Mouse (Mus musculus) kidney, postnatal 25 days (tissue): ENCODE data around the gene Samd4b.

Source experiments
- DNase-seq, 2 experiments: peaks; one replicate each; pipeline ENCODE4 v3.0.0; 2021; ENCODE audit warnings: mixed read lengths in 2 of 2

Gene Samd4b

GRCm38 (mm10) chr7:28444344-28444974 lies 153.5 kb downstream of the Samd4b start:
- DNase-seq, result no peak

GRCm38 (mm10) chr7:28442688-28443087 lies 155.3 kb downstream of the Samd4b start:
- no peak for DNase-seq

GRCm38 (mm10) chr7:28441776-28442485 lies 156.0 kb downstream of the Samd4b start:
- no peak for DNase-seq

- peak; percentile 37 to 67 for DNase-seq
Measured at GRCm38 (mm10) chr7:28440739-28441138, 157.2 kb downstream of the Samd4b start.

- DNase-seq, result no peak
Measured at GRCm38 (mm10) chr7:28438771-28439170, 159.2 kb downstream of the Samd4b start.

- DNase-seq, result no peak
Measured at GRCm38 (mm10) chr7:28437964-28438363, 160.0 kb downstream of the Samd4b start.

GRCm38 (mm10) chr7:28436932-28437570 lies 160.9 kb downstream of the Samd4b start, which contains the start of gene Gmfg:
Gene Gmfg (plus strand): TSS chr7:28437447.
- peak; percentile 87 to 91 for DNase-seq

GRCm38 (mm10) chr7:28436271-28436904 lies 161.6 kb downstream of the Samd4b start:
- peak; percentile 100 for DNase-seq

- DNase-seq, result peak; percentile 9 to 58
Measured at GRCm38 (mm10) chr7:28435660-28436259, 162.2 kb downstream of the Samd4b start.

GRCm38 (mm10) chr7:28432252-28432651 lies 165.7 kb downstream of the Samd4b start:
- DNase-seq, result no peak

GRCm38 (mm10) chr7:28430512-28430911 lies 167.4 kb downstream of the Samd4b start:
- DNase-seq, result no peak

GRCm38 (mm10) chr7:28427738-28428137 lies 170.2 kb downstream of the Samd4b start:
- peak; percentile 40 to 53 for DNase-seq

- DNase-seq, result no peak
Measured at GRCm38 (mm10) chr7:28423018-28423417, 174.9 kb downstream of the Samd4b start.

GRCm38 (mm10) chr7:28419416-28419815 lies 178.5 kb downstream of the Samd4b start:
- DNase-seq, result no peak

- peak; percentile 80 to 89 for DNase-seq
Measured at GRCm38 (mm10) chr7:28418096-28418670, 179.8 kb downstream of the Samd4b start.

- DNase-seq, result no peak
Measured at GRCm38 (mm10) chr7:28417368-28417767, 180.6 kb downstream of the Samd4b start.

GRCm38 (mm10) chr7:28412826-28413225 lies 185.1 kb downstream of the Samd4b start:
- no peak for DNase-seq

GRCm38 (mm10) chr7:28410841-28411475 lies 187.0 kb downstream of the Samd4b start:
- peak; percentile 76 to 84 for DNase-seq

GRCm38 (mm10) chr7:28401942-28402341 lies 196.0 kb downstream of the Samd4b start:
- peak in 1 of 2 experiments; percentile 8 for DNase-seq

- no peak for DNase-seq
Measured at GRCm38 (mm10) chr7:28401030-28401429, 196.9 kb downstream of the Samd4b start.

GRCm38 (mm10) chr7:28398696-28399340 lies 199.1 kb downstream of the Samd4b start:
- DNase-seq, result no peak
